Mouse (Mus musculus) heart, embryonic 16.5 days (tissue): ENCODE measurements around the gene Eno4. TPM values are rescaled to one million over a fixed set of nuclear protein-coding genes. Genes with fewer than 3 reads are reported as not detected.

ENCODE experiments used
- ATAC-seq: fragments of 200-750 bp; cut with Nextera tagmentation; replicated peaks from 2 replicates; pipeline ENCODE4 v1.8.0; 2017; ENCODE audit warnings: moderate number of reproducible peaks; ENCODE audit not compliant: insufficient read depth, low FRiP score; ENCODE audit errors: extremely low read depth
- H3K27ac ChIP-seq: fragments of 300-500 bp; sonication (generic); 2 replicates; pipeline ENCODE4 v1.5.1; 2014; ENCODE audit warnings: mild to moderate bottlenecking, low read length, control low read depth, moderate library complexity
- H3K27me3 ChIP-seq: fragments of 300-500 bp; sonication (generic); 2 replicates; pipeline ENCODE4 v1.6.1; 2014; ENCODE audit warnings: low read length, mixed read lengths; ENCODE audit not compliant: control insufficient read depth, insufficient read depth
- H3K36me3 ChIP-seq: fragments of 300-500 bp; sonication (generic); 2 replicates; pipeline ENCODE4 v1.6.1; 2014; ENCODE audit not compliant: control insufficient read depth, insufficient read depth
- H3K4me1 ChIP-seq: fragments of 300-500 bp; sonication (generic); 2 replicates; pipeline ENCODE4 v1.6.1; 2014; ENCODE audit warnings: low read length, mixed read lengths; ENCODE audit not compliant: control insufficient read depth, insufficient read depth
- H3K4me2 ChIP-seq: fragments of 300-500 bp; sonication (generic); 2 replicates; pipeline ENCODE4 v1.6.1; 2014; ENCODE audit warnings: low read depth, mild to moderate bottlenecking, control low read depth, low read length
- H3K4me3 ChIP-seq: fragments of 300-500 bp; sonication (generic); 2 replicates; pipeline ENCODE4 v1.5.1; 2014; ENCODE audit warnings: mild to moderate bottlenecking, control low read depth, low read length
- H3K9ac ChIP-seq: fragments of 300-500 bp; sonication (generic); 2 replicates; pipeline ENCODE4 v1.6.1; 2014; ENCODE audit warnings: low read length, control low read depth
- H3K9me3 ChIP-seq: fragments of 300-500 bp; sonication (generic); replicated peaks from 2 replicates; pipeline ENCODE4 v1.6.1; 2016; ENCODE audit warnings: low read length; ENCODE audit not compliant: control insufficient read depth
- WGBS: fragments of 180-500 bp; shearing (Covaris S2); extraction: QIAGEN DNeasy Blood & Tissue Kit; methylation state at CpG from one replicate; pipeline ENCODE4 v1.1.7; 2014; 5-methylcytosine and 5-hydroxymethylcytosine counted together
- polyA plus RNA-seq: library from polyadenylated mRNA; unstranded; fragments of >200 nt; fragmentation: Nextera tagmentation; extraction: Ambion mirVana; gene quantifications from 2 replicates; pipeline ENCODE4 v1.2.1, GENCODE M21; 2015

Gene Eno4
- polyA plus RNA-seq, 1 experiment from 2014 or later, result 0.13 TPM

- Histone ChIP-seq H3K27me3 (peaks cover 15% of the 10 kb centered on the region; the same call in 1 of the 2 replicates), H3K4me3 (no peak overlapping the region), H3K4me2 (no peak overlapping the region), H3K36me3 (no peaks in the 10 kb centered on the region), H3K9me3 (no peaks in the 10 kb centered on the region), H3K9ac (no peak overlapping the region), H3K27ac (no peak overlapping the region), H3K4me1 (no peaks in the 10 kb centered on the region)
- ATAC-seq, result no peak
- 89% methylated on average over 8 of the region's 8 CpGs for WGBS
These were observed 11.6 kb downstream of the Eno4 start for GRCm38 (mm10) chr19:58954779-58955178.

GRCm38 (mm10) chr19:58963011-58963410 lies 19.8 kb downstream of the Eno4 start:
- 83% methylated on average over 8 of the region's 8 CpGs for WGBS
- no peak overlapping the region for H3K27ac ChIP-seq
- H3K4me1 ChIP-seq, result no peaks in the 10 kb centered on the region
- ATAC-seq, result no peak
- H3K4me2 ChIP-seq, result no peak overlapping the region
- H3K9me3 ChIP-seq, result no peaks in the 10 kb centered on the region
- no peaks in the 10 kb centered on the region for H3K36me3 ChIP-seq
- H3K27me3 ChIP-seq, result peaks cover 5% of the 10 kb centered on the region; the same call in 1 of the 2 replicates
- H3K9ac ChIP-seq, result no peak overlapping the region
- no peak overlapping the region for H3K4me3 ChIP-seq

GRCm38 (mm10) chr19:58968731-58969506 lies 25.7 kb downstream of the Eno4 start:
- H3K4me1 ChIP-seq, result no peaks in the 10 kb centered on the region
- 40% methylated on average over 15 of the region's 15 CpGs for WGBS
- no peaks in the 10 kb centered on the region for H3K36me3 ChIP-seq
- no peak for ATAC-seq
- no peak overlapping the region for H3K27ac ChIP-seq
- no peaks in the 10 kb centered on the region for H3K9me3 ChIP-seq
- H3K4me3 ChIP-seq, result no peak overlapping the region
- H3K9ac ChIP-seq, result no peak overlapping the region
- no peak overlapping the region for H3K4me2 ChIP-seq
- H3K27me3 ChIP-seq, result peaks cover 8% of the 10 kb centered on the region; the same call in 1 of the 2 replicates

GRCm38 (mm10) chr19:58970826-58971225 lies 27.6 kb downstream of the Eno4 start:
- ATAC-seq, result no peak
- Histone ChIP-seq H3K36me3 (no peaks in the 10 kb centered on the region), H3K27me3 (peaks cover 8% of the 10 kb centered on the region; the same call in 1 of the 2 replicates), H3K4me1 (no peaks in the 10 kb centered on the region), H3K4me2 (no peak overlapping the region), H3K9ac (no peak overlapping the region), H3K9me3 (no peaks in the 10 kb centered on the region), H3K27ac (no peak overlapping the region), H3K4me3 (no peak overlapping the region)
- 83% methylated on average over 13 of the region's 13 CpGs for WGBS

GRCm38 (mm10) chr19:58974126-58974525 lies 30.9 kb downstream of the Eno4 start:
- Histone ChIP-seq H3K4me3 (no peak overlapping the region), H3K9me3 (no peaks in the 10 kb centered on the region), H3K4me2 (no peak overlapping the region), H3K9ac (no peak overlapping the region), H3K36me3 (no peaks in the 10 kb centered on the region), H3K27me3 (peaks cover 3% of the 10 kb centered on the region; the same call in 1 of the 2 replicates), H3K4me1 (no peaks in the 10 kb centered on the region), H3K27ac (no peak overlapping the region)
- ATAC-seq, result no peak
- WGBS, result 89% methylated on average over 8 of the region's 8 CpGs

GRCm38 (mm10) chr19:58975216-58975863 lies 32.1 kb downstream of the Eno4 start:
- Histone ChIP-seq H3K9me3 (no peaks in the 10 kb centered on the region), H3K27ac (no peak overlapping the region), H3K4me3 (no peak overlapping the region), H3K9ac (no peak overlapping the region), H3K4me2 (no peak overlapping the region), H3K27me3 (peaks cover 3% of the 10 kb centered on the region; the same call in 1 of the 2 replicates), H3K4me1 (no peaks in the 10 kb centered on the region), H3K36me3 (no peaks in the 10 kb centered on the region)
- no peak for ATAC-seq
- 81% methylated on average over 11 of the region's 11 CpGs for WGBS

- no peak overlapping the region for H3K9ac ChIP-seq
- no peaks in the 10 kb centered on the region for H3K36me3 ChIP-seq
- H3K4me3 ChIP-seq, result no peak overlapping the region
- no peaks in the 10 kb centered on the region for H3K27me3 ChIP-seq
- no peak overlapping the region for H3K4me2 ChIP-seq
- WGBS, result 49% methylated on average over 11 of the region's 11 CpGs
- H3K4me1 ChIP-seq, result no peaks in the 10 kb centered on the region
- no peak overlapping the region for H3K27ac ChIP-seq
- ATAC-seq, result no peak
- H3K9me3 ChIP-seq, result no peaks in the 10 kb centered on the region
These were observed 35.4 kb downstream of the Eno4 start for GRCm38 (mm10) chr19:58978401-58979171.

- peak overlapping the region; percentile 27 for H3K4me3 ChIP-seq
- no peaks in the 10 kb centered on the region for H3K36me3 ChIP-seq
- H3K9me3 ChIP-seq, result no peaks in the 10 kb centered on the region
- WGBS, result 45% methylated on average over 13 of the region's 13 CpGs
- no peaks in the 10 kb centered on the region for H3K27me3 ChIP-seq
- peak overlapping the region; percentile 49 for H3K4me2 ChIP-seq
- ATAC-seq, result no peak
- no peak overlapping the region for H3K9ac ChIP-seq
- H3K4me1 ChIP-seq, result no peaks in the 10 kb centered on the region
- H3K27ac ChIP-seq, result no peak overlapping the region
These were observed 36.3 kb downstream of the Eno4 start for GRCm38 (mm10) chr19:58979436-58980055.
